Mouse (Mus musculus) CD4-positive, CD25-positive, alpha-beta regulatory T cell (primary cell): ENCODE results near the gene Gjb3. TPM values are rescaled to one million over a fixed set of nuclear protein-coding genes. Genes with fewer than 3 reads are reported as not detected.

Experiments used
- polyA plus RNA-seq: library from polyadenylated mRNA; unstranded; fragments of 100-300 nt; shearing (Covaris generic); gene quantifications from one replicate; pipeline ENCODE4 v1.2.1, GENCODE M21; 2017

Gjb3 gene
- not detected for polyA plus RNA-seq

GRCm38 (mm10) chr4:127330181-127331100 is at the start of gene Gjb3:
Gjb3 (minus strand) TSS chr4:127330844.

GRCm38 (mm10) chr4:127358018-127358417 is 27.4 kb upstream of the Gjb3 start, which contains the start of gene Gjb5:
Gjb5 (minus strand) TSS chr4:127358181.

GRCm38 (mm10) chr4:127353951-127354438 is 23.4 kb upstream of the Gjb3 start, which contains the start of gene Gjb4:
Gjb4 (minus strand) TSS chr4:127354081.

GRCm38 (mm10) chr4:127313861-127314260 is 16.8 kb downstream of the Gjb3 start, which contains the start of gene Gja4:
Gja4 (minus strand) TSS chr4:127314039.

Other genes starting within 250 kb of the Gjb3 start
- gene Tmem35b, start 207.2 kb downstream of the Gjb3 start, polyA plus RNA-seq, result 24.2 TPM
- gene Dlgap3, start 161.6 kb downstream of the Gjb3 start, polyA plus RNA-seq, result 0.05 TPM
- gene Smim12, start 87.1 kb downstream of the Gjb3 start, polyA plus RNA-seq, result 45.1 TPM
- gene Gja4, start 16.8 kb downstream of the Gjb3 start, polyA plus RNA-seq, result not detected
- not detected for gene Gjb4, start 23.2 kb upstream of the Gjb3 start, polyA plus RNA-seq
- not detected for gene Gjb5, start 27.3 kb upstream of the Gjb3 start, polyA plus RNA-seq